Mouse (Mus musculus) liver, postnatal 0 days (tissue): ENCODE results near the gene B3galt2.

Source experiments
- CTCF ChIP-seq: sonication (generic); IDR thresholded peaks from 2 replicates; pipeline ENCODE4 v1.5.1; 2016; ENCODE audit warnings: antibody characterized with exemption, low read depth
- EP300 ChIP-seq: IDR thresholded peaks from 2 replicates; pipeline ENCODE4 v1.6.1; 2016; ENCODE audit warnings: antibody characterized with exemption, low read depth, mild to moderate bottlenecking

GRCm38 (mm10) chr1:143640650-143641407 is at the start of gene B3galt2:
- TF ChIP-seq CTCF (no peak), EP300 (no peak)
